Mouse (Mus musculus) cerebellum, adult 18-20 months (tissue): Measurements from ENCODE around the gene Fam76b.
"Not testable (repeated sequence)": the region's sequence is repeated elsewhere in the genome, so short reads cannot be mapped to it uniquely, and the experiment has no call there.

ENCODE experiments used
- DNase-seq, 2 experiments: peaks; one replicate each; pipeline ENCODE4 v3.0.0; 2021

Fam76b gene

DNA sequence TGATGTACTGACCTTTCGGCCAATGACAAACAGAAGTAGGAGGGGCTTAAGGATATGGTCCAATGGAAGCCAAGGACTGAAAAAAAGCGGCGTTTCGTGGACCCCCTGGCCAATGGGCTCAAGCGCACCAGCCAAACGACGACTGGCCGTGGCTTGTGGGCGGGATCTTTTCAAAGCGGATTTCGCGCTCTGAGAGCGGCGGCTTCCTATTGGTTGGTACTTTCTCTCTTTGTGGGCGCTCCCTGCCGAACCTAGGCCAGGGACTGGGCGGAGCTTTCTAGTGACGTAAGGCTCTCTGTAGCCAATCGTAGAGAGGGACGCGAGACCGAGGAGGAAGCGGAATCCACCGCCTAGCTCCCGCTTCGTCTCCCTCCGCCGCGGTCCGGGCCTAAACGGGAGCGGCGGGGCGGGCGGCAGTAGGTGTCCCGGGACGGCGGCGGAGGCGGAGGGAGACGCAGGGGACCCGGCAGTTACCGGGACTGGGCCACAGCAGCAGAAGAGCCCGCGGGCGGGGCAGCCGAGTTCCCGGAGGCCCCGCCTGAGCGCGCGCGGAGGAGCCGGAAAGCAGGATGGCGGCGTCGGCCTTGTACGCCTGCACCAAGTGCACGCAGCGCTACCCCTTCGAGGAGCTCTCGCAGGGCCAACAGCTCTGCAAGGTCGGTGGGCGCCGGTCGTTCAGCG lies at the start of gene Fam76b:
Gene Fam76b, plus strand, starts transcription at position 311 of the 681 bp plus-strand sequence.
- DNase-seq: peak; percentile 97 to 100

GRCm38 (mm10) chr9:13781985-13782384 lies 45.5 kb upstream of the Fam76b start:
- DNase-seq: no peak

- DNase-seq: not testable (repeated sequence)
Observed at GRCm38 (mm10) chr9:13790864-13791263, 36.7 kb upstream of the Fam76b start.

GRCm38 (mm10) chr9:13794302-13794701 lies 33.2 kb upstream of the Fam76b start:
- DNase-seq: no peak

DNA sequence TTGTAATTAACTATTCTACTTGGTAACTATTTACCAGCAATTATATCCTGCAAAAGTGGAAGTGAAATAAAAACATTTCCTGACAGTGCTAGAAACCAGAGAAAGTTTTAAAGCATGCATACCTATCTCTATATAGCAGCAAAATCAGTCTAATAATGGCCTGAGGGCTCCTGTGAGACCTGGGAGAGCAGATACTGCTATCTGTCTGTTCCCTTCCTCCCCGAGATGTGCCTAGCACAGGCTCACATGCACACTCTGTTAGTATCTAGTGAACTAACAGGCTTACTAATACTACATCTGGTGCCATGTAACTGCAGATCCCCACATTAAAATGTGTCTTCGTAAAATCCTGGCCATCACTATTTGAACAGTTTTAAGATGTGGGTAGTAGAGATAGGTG lies 32.8 kb upstream of the Fam76b start:
- no peak for DNase-seq

DNA sequence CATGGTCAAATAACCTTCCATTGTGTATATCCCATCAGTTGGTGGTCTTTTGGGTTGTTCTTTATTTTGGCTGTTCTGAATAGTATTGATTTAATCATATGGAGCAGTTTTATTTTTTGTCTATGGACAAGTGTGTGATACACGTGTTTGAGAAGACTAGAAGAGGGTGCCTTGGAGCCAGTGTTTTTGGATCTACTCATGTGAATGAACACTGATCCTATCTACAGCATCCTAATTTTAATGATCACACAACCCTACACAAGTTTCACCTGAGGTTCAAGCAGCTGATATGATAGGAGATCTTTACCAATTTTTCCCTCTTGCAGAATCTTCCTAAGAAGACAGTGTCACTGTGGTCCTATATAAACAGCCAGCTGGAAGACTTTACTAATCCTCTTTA lies 23.0 kb upstream of the Fam76b start:
- DNase-seq: no peak

DNA sequence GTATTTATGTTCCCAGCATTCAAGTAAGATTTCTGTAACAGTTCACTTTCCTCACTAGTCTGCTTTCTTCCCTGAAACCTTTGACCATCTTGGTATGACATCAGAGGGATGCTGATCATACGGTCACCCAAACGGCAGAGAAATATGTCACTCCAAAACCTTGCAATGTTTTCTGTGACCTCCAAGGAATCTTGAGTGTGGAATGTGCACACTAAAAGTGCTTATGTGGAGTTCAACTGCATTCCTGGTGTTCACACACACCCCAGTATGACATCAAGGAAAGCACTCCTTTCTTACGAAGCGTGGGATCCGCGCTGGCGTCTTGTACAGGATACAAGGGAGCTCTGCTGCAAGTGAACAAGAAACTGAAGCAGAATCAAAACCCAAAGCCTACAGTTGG lies 20.7 kb upstream of the Fam76b start:
- no peak for DNase-seq

DNA sequence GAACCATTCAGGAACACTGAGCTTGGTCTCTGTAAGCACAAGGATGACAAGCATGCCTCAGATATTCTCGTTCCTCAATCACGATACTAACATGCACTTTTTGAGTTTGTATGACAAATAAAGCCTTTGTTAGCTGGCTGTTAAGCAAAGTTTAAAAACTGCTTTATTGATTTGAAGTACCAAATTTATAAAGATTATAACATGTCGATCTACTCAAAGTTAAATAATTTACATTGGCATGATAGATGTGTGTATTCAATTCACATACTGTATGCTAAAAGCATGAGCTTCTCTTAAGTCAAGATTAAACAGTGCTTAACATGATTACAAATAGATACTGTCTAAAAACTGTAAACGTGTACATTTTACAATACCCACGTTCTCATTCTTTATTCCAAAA lies 19.9 kb upstream of the Fam76b start:
- DNase-seq: no peak

DNA sequence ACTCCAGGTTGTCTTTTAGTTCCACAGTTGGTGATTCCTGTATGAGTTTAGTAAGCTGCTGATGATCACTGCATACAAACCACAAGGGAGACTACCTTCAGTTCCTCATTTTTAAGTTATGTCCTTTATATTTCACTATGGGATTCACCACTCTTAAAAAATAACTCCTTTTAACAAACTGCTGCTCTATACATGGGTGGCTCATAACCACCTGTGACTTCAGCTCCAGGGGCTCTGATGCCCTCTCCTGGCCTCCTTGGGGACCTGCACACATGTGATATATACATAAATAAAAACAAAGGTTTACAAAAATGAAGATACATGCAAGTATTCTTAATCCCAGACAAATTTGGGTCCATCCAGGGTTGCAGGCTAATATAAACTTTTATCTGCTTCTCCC lies 17.6 kb upstream of the Fam76b start:
- DNase-seq: no peak

- DNase-seq: no peak
Observed at GRCm38 (mm10) chr9:13818369-13818768, 9.1 kb upstream of the Fam76b start.

DNA sequence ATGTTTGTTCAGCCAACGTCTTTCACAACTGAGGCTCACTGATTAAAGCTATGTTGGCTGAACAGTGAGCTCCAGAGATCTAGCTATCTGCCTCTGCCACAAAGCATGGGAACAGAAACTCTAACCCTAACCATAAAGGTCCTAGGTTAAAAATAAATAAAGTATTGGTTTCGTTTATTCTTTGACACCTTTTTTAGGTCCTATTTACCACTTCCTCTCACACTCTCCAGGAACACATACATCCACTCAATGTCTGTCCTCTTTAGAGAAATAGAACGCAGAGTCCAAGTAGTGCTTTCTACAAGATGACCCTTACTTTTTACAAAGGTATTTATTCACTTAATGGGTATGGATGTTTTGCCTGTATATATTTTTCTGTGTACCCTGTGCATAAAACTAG lies 6.7 kb upstream of the Fam76b start:
- DNase-seq: no peak

GRCm38 (mm10) chr9:13825896-13826295 lies 1.6 kb upstream of the Fam76b start:
- no peak for DNase-seq

DNA sequence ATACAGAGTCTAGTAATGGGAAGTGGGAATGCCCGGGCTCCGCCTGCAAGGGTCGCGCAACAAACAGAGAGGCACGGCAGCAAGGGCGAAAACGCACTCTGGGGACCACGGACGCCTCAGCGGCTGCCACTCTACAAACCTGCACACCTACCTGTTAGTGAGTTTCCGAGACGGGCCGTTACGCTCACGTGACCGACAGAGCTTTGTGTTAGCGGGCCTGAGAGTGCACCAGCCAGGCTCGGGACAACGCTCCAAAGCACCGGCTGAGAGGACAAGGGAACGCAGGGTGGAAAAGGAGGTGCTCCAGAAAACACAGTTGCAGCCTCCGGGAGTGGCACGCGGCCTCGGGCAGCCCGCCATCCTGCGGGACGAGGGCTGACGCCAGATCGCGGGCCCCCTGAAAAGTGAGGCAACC lies 1.1 kb upstream of the Fam76b start:
- peak in 1 of 2 experiments; percentile 73 for DNase-seq

DNA sequence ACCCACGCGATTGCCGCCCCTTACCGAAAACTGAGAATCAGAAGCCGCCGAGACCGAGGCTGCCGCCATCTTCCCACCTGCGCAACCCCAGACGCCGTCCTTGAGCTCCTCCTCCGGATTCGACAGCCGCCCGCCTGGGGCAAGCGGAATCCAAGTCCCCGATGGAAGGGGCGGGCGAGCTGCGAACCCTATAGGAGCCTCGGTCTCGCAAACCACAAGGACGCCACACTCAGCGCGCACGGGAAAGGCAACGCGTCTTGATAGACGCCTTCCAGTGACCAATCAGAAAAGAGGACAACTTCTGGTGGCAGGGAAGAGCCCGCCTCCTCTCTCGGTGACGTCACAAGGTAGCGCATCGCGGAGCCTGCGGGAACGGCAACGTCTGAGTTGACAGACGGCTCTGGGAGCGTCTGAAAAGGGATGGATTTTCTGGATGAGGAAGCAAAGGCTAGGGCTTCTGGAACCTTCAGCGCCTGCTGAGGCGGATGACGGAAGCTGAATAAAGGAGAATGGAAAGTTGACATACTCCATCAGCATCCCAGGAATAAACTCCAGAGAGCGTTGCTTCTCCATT lies 597 bp upstream of the Fam76b start, which contains the start of gene Cep57:
Gene Cep57, minus strand, starts transcription at position 276 of the 574 bp plus-strand sequence.
- peak; percentile 94 to 97 for DNase-seq

DNA sequence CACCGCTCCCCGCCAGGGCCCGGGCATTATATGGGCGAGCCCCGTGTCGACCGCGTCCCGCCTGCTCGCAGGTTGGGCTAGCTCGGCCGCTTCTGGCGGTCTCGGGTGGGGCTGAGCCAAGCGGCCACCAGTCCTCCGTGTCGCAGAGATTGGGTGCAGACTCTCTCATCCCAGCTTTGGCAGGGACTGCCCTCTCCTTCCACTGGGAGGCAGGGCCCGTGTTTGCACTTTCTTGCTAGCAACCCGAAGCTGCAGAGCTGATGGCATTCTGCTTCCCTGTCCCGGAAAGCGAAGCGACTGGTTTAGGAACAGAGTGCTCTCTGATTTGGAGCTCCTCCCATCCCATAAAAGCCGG lies 548 bp downstream of the Fam76b start:
- DNase-seq: peak in 1 of 2 experiments; percentile 59

- no peak for DNase-seq
Observed at GRCm38 (mm10) chr9:13835256-13835655, 7.7 kb downstream of the Fam76b start.

DNA sequence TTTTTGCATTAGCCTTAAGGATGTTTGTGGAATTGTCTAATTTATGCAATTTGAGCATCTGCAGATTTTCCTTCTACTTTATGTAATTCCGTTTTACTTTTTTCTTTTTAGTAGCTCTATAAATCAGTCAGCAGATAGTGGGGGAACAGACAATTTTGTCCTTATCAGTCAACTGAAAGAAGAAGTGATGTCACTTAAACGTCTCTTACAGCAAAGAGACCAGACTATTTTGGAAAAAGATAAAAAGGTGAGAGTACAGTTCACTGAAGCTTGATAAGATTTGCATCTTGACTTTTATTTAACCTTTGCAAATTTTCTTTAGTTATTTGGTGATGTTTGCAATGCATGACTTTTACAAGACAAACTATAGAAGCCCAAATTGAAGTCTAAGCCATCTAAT lies 9.2 kb downstream of the Fam76b start:
- no peak for DNase-seq

DNA sequence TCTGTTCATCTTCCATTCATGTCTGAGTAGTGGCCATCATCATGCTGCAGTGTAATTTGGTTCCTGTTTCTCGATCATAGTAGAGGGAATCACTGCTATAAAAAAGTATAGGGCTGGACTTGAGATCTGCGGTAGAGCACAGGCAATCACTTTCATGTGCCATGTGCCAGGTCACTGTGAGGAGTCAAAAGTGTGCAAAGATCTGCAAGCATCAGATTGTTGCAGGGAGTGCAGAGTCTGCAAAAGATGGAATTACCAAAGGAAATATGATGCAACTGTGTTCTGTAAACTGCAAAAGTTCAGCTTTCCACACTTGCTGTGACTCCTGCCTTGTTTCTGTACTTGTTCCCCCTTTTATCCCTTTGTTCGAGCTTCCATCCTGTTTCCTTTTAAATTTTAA lies 20.1 kb downstream of the Fam76b start:
- DNase-seq: no peak

GRCm38 (mm10) chr9:13848481-13849480 lies 21.3 kb downstream of the Fam76b start:
- DNase-seq: no peak

DNA sequence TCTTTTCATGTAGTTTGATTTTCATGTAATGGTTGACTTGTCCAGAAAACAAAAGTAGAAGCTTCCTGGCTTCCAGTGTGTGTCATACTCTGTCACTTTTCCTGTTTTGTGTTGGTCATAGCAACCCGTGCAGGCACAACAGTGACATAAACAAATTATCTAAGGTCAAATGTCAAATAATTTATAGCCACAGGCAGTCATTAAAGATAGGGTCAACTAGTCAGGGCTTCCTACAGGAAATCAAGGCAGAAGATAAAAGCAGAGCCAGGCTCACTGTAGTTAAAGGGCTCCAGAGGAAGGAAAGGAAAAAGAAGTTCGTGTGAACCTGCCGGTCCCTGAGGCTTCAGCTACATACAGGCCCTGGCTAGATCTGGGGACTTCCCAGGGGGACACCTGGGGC lies 26.4 kb downstream of the Fam76b start:
- DNase-seq: no peak

DNA sequence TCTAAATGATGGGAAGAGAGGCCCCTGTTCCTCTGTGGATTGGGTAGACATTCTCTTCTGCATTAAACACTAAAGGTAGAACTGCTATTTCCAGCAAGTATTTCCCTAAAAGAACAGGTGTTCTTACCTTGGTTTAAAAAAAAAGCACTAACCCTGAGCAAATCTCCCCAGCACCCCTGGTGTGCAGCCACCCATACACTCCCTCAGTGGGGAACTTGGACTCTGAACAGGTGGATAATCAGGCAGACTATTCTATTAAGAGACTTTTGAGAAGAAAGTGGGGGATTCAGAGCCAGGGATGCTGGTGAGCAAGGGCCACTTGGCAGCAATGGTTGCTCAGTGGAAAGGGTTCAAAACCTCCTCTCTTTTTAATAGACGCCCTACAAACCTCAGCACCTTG lies 28.7 kb downstream of the Fam76b start:
- DNase-seq: no peak

GRCm38 (mm10) chr9:13856777-13857176 lies 29.3 kb downstream of the Fam76b start:
- no peak for DNase-seq

GRCm38 (mm10) chr9:13867646-13868045 lies 40.1 kb downstream of the Fam76b start:
- DNase-seq: no peak

DNA sequence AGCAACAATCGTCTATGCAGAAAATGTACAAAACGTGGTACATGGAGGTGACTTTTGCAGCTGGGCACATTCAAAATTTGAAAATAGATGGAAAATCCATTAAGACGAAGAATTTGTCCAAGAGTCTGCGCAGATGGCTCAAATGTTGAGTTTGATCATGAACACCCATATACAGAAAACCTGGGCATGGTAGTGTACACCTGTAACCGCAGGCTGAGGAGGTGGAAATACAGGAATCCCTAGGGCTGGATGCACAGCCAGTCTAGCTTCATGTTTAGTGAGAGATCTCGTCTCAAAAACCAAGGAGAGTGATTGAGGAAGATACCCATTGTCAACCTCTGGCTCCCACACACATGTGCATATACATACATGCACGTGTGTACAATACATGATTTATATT lies 44.1 kb downstream of the Fam76b start:
- DNase-seq: no peak
